In genomic region chr11:102061941-102062473, GRCm38 (mm10) we compare ENCODE assay signal across 14 mouse cellular contexts. TPM values are rescaled to one million over a fixed set of nuclear protein-coding genes. Genes with fewer than 3 reads are reported as not detected.
A peak's percentile ranks its signal among the peaks of the same experiment; 100 is the strongest.
DNase-seq lines count a peak whose midpoint lies in the region; ATAC-seq and TF ChIP-seq lines count a peak whose summit lies in the region.
"Had no signal": no experiment of that assay in that cellular context is flagged by ENCODE, and none has a peak within 500 bp of the region (broad histone marks: within the 10 kb centered on the region; RNA-seq: fewer than 3 reads in every experiment).

No protein-coding gene starts in this region.

- no peak for DNase-seq in embryonic facial prominence, embryonic 10.5 days (ENCODE audit: low spot score)
- DNase-seq in natural killer cell, adult 2 months (ENCODE audit: low spot score in 2 of 2) = no peak
- DNase-seq in right cerebral cortex, postnatal 25 days = no peak
- DNase-seq: cerebellum, postnatal 25 days; gastrocnemius, postnatal 10 days; kidney, postnatal 4 days; lung, postnatal 10 days; right cerebral cortex, adult 18-20 months had no signal

- H3K27me3 ChIP-seq in intestine, embryonic 15.5 days (replicated peaks) = no peaks in the 10 kb centered on the region
- no peaks in the 10 kb centered on the region for H3K27me3 ChIP-seq in intestine, postnatal 0 days (replicated peaks; ENCODE audit: control insufficient read depth, insufficient read depth, low read length)
- H3K27me3 ChIP-seq in E14TG2a.4 (ENCODE audit: insufficient read depth, low read length) = peaks cover 46% of the 10 kb centered on the region
- H3K27me3 ChIP-seq in embryonic facial prominence, embryonic 10.5 days (replicated peaks; ENCODE audit: low read depth, poor library complexity, severe bottlenecking) = peaks cover 61% of the 10 kb centered on the region
- peaks cover 2% of the 10 kb centered on the region; the same call in 1 of the 2 replicates for H3K27me3 ChIP-seq in hindbrain, embryonic 16.5 days (replicated peaks; ENCODE audit: control insufficient read depth, insufficient read depth, low read length)

- no peak for ATAC-seq in intestine, embryonic 15.5 days
- no peak for ATAC-seq in intestine, postnatal 0 days
- ATAC-seq in hindbrain, embryonic 16.5 days = no peak
- ATAC-seq in CD4-positive, CD25-positive, alpha-beta regulatory T cell, adult 4 months = no peak

- H3K36me3 ChIP-seq in intestine, embryonic 15.5 days = no peaks in the 10 kb centered on the region
- no peaks in the 10 kb centered on the region for H3K36me3 ChIP-seq in intestine, postnatal 0 days (ENCODE audit: control insufficient read depth, insufficient read depth)
- no peaks in the 10 kb centered on the region for H3K36me3 ChIP-seq in E14TG2a.4 (ENCODE audit: insufficient read depth, low read length)
- H3K36me3 ChIP-seq in embryonic facial prominence, embryonic 10.5 days (replicated peaks) = peaks cover 39% of the 10 kb centered on the region
- H3K36me3 ChIP-seq in hindbrain, embryonic 16.5 days (ENCODE audit: control insufficient read depth, insufficient read depth, low read length) = peaks cover 15% of the 10 kb centered on the region

- WGBS in intestine, embryonic 15.5 days = 35% methylated on average over 16 of the region's 16 CpGs
- 45% methylated on average over 16 of the region's 16 CpGs for WGBS in intestine, postnatal 0 days
- 14% methylated on average over 16 of the region's 16 CpGs for WGBS in embryonic facial prominence, embryonic 10.5 days
- WGBS in hindbrain, embryonic 16.5 days = 34% methylated on average over 16 of the region's 16 CpGs

- H3K27ac ChIP-seq in intestine, embryonic 15.5 days = no peak overlapping the region
- no peak overlapping the region for H3K27ac ChIP-seq in intestine, postnatal 0 days (ENCODE audit: low read depth, low read length)
- no peak overlapping the region for H3K27ac ChIP-seq in embryonic facial prominence, embryonic 10.5 days (replicated peaks)
- no peak overlapping the region for H3K27ac ChIP-seq in hindbrain, embryonic 16.5 days (ENCODE audit: low read depth, low read length)

- no peak overlapping the region for H3K9ac ChIP-seq in intestine, embryonic 15.5 days
- H3K9ac ChIP-seq in intestine, postnatal 0 days (ENCODE audit: low read depth, low read length) = no peak overlapping the region
- no peak overlapping the region; the same call in 1 of the 2 replicates for H3K9ac ChIP-seq in hindbrain, embryonic 16.5 days (ENCODE audit: low read depth, low read length)

- peaks cover 6% of the 10 kb centered on the region for H3K4me1 ChIP-seq in intestine, embryonic 15.5 days (replicated peaks)
- 0 out of 2 replicates have a peak, but pooled peaks cover 5% of the 10 kb centered on the region for H3K4me1 ChIP-seq in intestine, postnatal 0 days (replicated peaks; ENCODE audit: control insufficient read depth, insufficient read depth, low read length)
- H3K4me1 ChIP-seq in E14TG2a.4 (replicated peaks; ENCODE audit: low read depth, low read length) = peaks cover 29% of the 10 kb centered on the region
- peaks cover 16% of the 10 kb centered on the region for H3K4me1 ChIP-seq in embryonic facial prominence, embryonic 10.5 days
- peaks cover 3% of the 10 kb centered on the region for H3K4me1 ChIP-seq in hindbrain, embryonic 16.5 days (ENCODE audit: control insufficient read depth, insufficient read depth, low read depth, low read length)

- no peak for TF ChIP-seq CTCF in intestine, postnatal 0 days (IDR thresholded peaks at IDR 0.05; ENCODE audit: low read depth)
- TF ChIP-seq CTCF in E14TG2a.4 (conservative IDR thresholded peaks at IDR 0.05; ENCODE audit: low read length) = no peak

- peak overlapping the region; percentile 87; the same call in 1 of the 2 replicates for H3K4me2 ChIP-seq in intestine, embryonic 15.5 days (replicated peaks)
- H3K4me2 ChIP-seq in intestine, postnatal 0 days (replicated peaks; ENCODE audit: low read depth) = no peak overlapping the region
- peak overlapping the region; percentile 84 for H3K4me2 ChIP-seq in hindbrain, embryonic 16.5 days (ENCODE audit: low read length)

- H3K4me3 ChIP-seq in intestine, embryonic 15.5 days (replicated peaks) = peak overlapping the region; percentile 35; the same call in 1 of the 2 replicates
- H3K4me3 ChIP-seq in intestine, postnatal 0 days (ENCODE audit: low read depth, low read length) = no peak overlapping the region
- peak overlapping the region; percentile 76 for H3K4me3 ChIP-seq in E14TG2a.4 (replicated peaks; ENCODE audit: low read length)
- peak overlapping the region; percentile 59 for H3K4me3 ChIP-seq in embryonic facial prominence, embryonic 10.5 days
- H3K4me3 ChIP-seq in hindbrain, embryonic 16.5 days (ENCODE audit: low read length) = no peak overlapping the region
- H3K4me3 ChIP-seq: myocyte had no signal

- H3K9me3 ChIP-seq in intestine, embryonic 15.5 days = no peaks in the 10 kb centered on the region
- no peaks in the 10 kb centered on the region for H3K9me3 ChIP-seq in intestine, postnatal 0 days (ENCODE audit: control insufficient read depth)
- H3K9me3 ChIP-seq in E14TG2a.4 (ENCODE audit: low read length) = no peaks in the 10 kb centered on the region
- no peaks in the 10 kb centered on the region for H3K9me3 ChIP-seq in embryonic facial prominence, embryonic 10.5 days
- H3K9me3 ChIP-seq in hindbrain, embryonic 16.5 days (ENCODE audit: control insufficient read depth, low read length) = no peaks in the 10 kb centered on the region

RNA-seq across cellular contexts. Expression of gene Cd300lg, which starts 20.7 kb away (rescaled TPM):
- polyA plus RNA-seq in intestine, embryonic 15.5 days (2015; fragmentation: Nextera tagmentation; extraction: Ambion mirVana) = 0.98 and 1.6 TPM in 2 replicates
- 5.4 and 5.6 TPM in 2 replicates for polyA plus RNA-seq in intestine, postnatal 0 days (2015; fragmentation: Nextera tagmentation; extraction: Ambion mirVana)
- polyA plus RNA-seq in embryonic facial prominence, embryonic 10.5 days (2016; fragmentation: Nextera tagmentation; extraction: Ambion mirVana) = 0.28 and 0.51 TPM in 2 replicates
- 0.40 and 0.54 TPM in 2 replicates for polyA plus RNA-seq in hindbrain, embryonic 16.5 days (2015; fragmentation: Nextera tagmentation; extraction: Ambion mirVana)
- polyA plus RNA-seq in CD4-positive, CD25-positive, alpha-beta regulatory T cell, adult 4 months (2017; shearing (Covaris generic)) = not detected
- polyA plus RNA-seq: myocyte had no signal

RNA-seq across cellular contexts. Expression of gene Mpp2, which starts 26.3 kb away (rescaled TPM):
- polyA plus RNA-seq in intestine, embryonic 15.5 days (2015; fragmentation: Nextera tagmentation; extraction: Ambion mirVana) = 6.2 and 6.8 TPM in 2 replicates
- 1.7 and 2.2 TPM in 2 replicates for polyA plus RNA-seq in intestine, postnatal 0 days (2015; fragmentation: Nextera tagmentation; extraction: Ambion mirVana)
- 12.5 and 12.9 TPM in 2 replicates for polyA plus RNA-seq in embryonic facial prominence, embryonic 10.5 days (2016; fragmentation: Nextera tagmentation; extraction: Ambion mirVana)
- 37.6 and 41.1 TPM in 2 replicates for polyA plus RNA-seq in hindbrain, embryonic 16.5 days (2015; fragmentation: Nextera tagmentation; extraction: Ambion mirVana)
- polyA plus RNA-seq in CD4-positive, CD25-positive, alpha-beta regulatory T cell, adult 4 months (2017; shearing (Covaris generic)) = 1 to 10 TPM; 1.3 to 3.6 TPM

RNA-seq across cellular contexts. Expression of gene Mpp3, which starts 33.7 kb away (rescaled TPM):
- 7.6 and 7.9 TPM in 2 replicates for polyA plus RNA-seq in intestine, embryonic 15.5 days (2015; fragmentation: Nextera tagmentation; extraction: Ambion mirVana)
- polyA plus RNA-seq in intestine, postnatal 0 days (2015; fragmentation: Nextera tagmentation; extraction: Ambion mirVana) = 8.1 and 8.6 TPM in 2 replicates
- polyA plus RNA-seq in embryonic facial prominence, embryonic 10.5 days (2016; fragmentation: Nextera tagmentation; extraction: Ambion mirVana) = 8.2 and 10.3 TPM in 2 replicates
- 59.3 and 62.7 TPM in 2 replicates for polyA plus RNA-seq in hindbrain, embryonic 16.5 days (2015; fragmentation: Nextera tagmentation; extraction: Ambion mirVana)
- under 1 TPM in 1 of 2 experiments, not detected in 1; 0.42 TPM for polyA plus RNA-seq in CD4-positive, CD25-positive, alpha-beta regulatory T cell, adult 4 months (2017; shearing (Covaris generic))

RNA-seq across cellular contexts. Expression of gene Ppy, which starts 39.1 kb away (rescaled TPM):
- 4.5 and 6.2 TPM in 2 replicates for polyA plus RNA-seq in intestine, embryonic 15.5 days (2015; fragmentation: Nextera tagmentation; extraction: Ambion mirVana)
- polyA plus RNA-seq in intestine, postnatal 0 days (2015; fragmentation: Nextera tagmentation; extraction: Ambion mirVana) = 1.2 and 3.4 TPM in 2 replicates
- not detected in 2 replicates for polyA plus RNA-seq in embryonic facial prominence, embryonic 10.5 days (2016; fragmentation: Nextera tagmentation; extraction: Ambion mirVana)
- not detected in 2 replicates for polyA plus RNA-seq in hindbrain, embryonic 16.5 days (2015; fragmentation: Nextera tagmentation; extraction: Ambion mirVana)
- not detected for polyA plus RNA-seq in CD4-positive, CD25-positive, alpha-beta regulatory T cell, adult 4 months (2017; shearing (Covaris generic))
- polyA plus RNA-seq: myocyte had no signal

RNA-seq across cellular contexts. Expression of gene Pyy, which starts 45.6 kb away (rescaled TPM):
- polyA plus RNA-seq in intestine, embryonic 15.5 days (2015; fragmentation: Nextera tagmentation; extraction: Ambion mirVana) = 57.2 and 75.0 TPM in 2 replicates
- 181 and 192 TPM in 2 replicates for polyA plus RNA-seq in intestine, postnatal 0 days (2015; fragmentation: Nextera tagmentation; extraction: Ambion mirVana)
- 0.32 and 0.49 TPM in 2 replicates for polyA plus RNA-seq in embryonic facial prominence, embryonic 10.5 days (2016; fragmentation: Nextera tagmentation; extraction: Ambion mirVana)
- polyA plus RNA-seq in hindbrain, embryonic 16.5 days (2015; fragmentation: Nextera tagmentation; extraction: Ambion mirVana) = 3.4 and 3.7 TPM in 2 replicates
- not detected for polyA plus RNA-seq in CD4-positive, CD25-positive, alpha-beta regulatory T cell, adult 4 months (2017; shearing (Covaris generic))
- polyA plus RNA-seq: myocyte had no signal

Comparison
In these comparisons a context has a peak if more than half of its experiments do, and no peak if none do; other contexts are left out.
1. H3K4me3 ChIP-seq: peak in intestine, embryonic 15.5 days (single experiment), E14TG2a.4 (single experiment) and embryonic facial prominence, embryonic 10.5 days (single experiment); none in intestine, postnatal 0 days (single experiment) and hindbrain, embryonic 16.5 days (single experiment).